Mouse (Mus musculus): ENCODE data around the gene Cnot11.

- no peak for TF ChIP-seq CTCF (IDR thresholded peaks at IDR 0.05; ENCODE audit: low read depth, low read length)
- no peak for TF ChIP-seq GATA1 (IDR thresholded peaks at IDR 0.05; ENCODE audit: borderline replicate concordance, low read length)
- no peak for TF ChIP-seq POLR2AphosphoS5 (IDR thresholded peaks at IDR 0.05; ENCODE audit: insufficient replicate concordance, low read depth, low read length)
- TF ChIP-seq TAL1 (conservative IDR thresholded peaks at IDR 0.05; ENCODE audit: low read depth, low read length): no peak
- no peak for TF ChIP-seq GATA2 (IDR thresholded peaks at IDR 0.05; ENCODE audit: borderline replicate concordance, low read depth, low read length)
Observed at GRCm38 (mm10) chr1:39511775-39512174, 23.0 kb upstream of the Cnot11 start.

Data from G1E (cell line).